Mouse (Mus musculus) layer of hippocampus, postnatal 36 days (tissue): ENCODE results near the gene Stk38. TPM values are rescaled to one million over a fixed set of nuclear protein-coding genes. Genes with fewer than 3 reads are reported as not detected.
"Not testable (repeated sequence)": the region's sequence is repeated elsewhere in the genome, so short reads cannot be mapped to it uniquely, and the experiment has no call there.

Source experiments
- DNase-seq, 2 experiments: peaks; one replicate each; pipeline ENCODE4 v3.0.0; 2022
- total RNA-seq, 2 experiments: library from RNA; stranded (reverse); gene quantifications; 2 replicates each; pipeline ENCODE4 v1.2.3; 2021

The Stk38 gene
- total RNA-seq, 2 experiments from 2014 or later = 51.7 to 55.6 TPM

DNA sequence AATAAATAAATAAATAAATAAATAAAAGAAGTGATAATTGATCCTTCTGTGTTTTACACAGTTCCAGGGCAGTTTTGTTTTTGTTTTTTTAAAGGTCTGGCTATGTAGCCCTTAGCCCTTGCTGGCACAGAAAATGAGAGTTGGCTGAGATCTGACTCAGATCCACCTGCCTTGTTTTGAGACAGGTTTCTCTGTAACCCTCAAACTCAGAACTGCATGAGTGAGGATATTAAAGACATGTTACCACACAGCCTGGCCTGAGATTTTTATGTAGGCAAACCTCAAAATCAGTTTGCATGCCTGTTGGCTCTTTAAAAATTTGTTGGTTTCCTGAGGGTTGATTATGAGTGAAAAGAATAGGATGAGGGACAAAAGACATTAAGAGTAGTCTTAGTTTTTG is 27.7 kb upstream of the Stk38 start:
- DNase-seq = no peak

DNA sequence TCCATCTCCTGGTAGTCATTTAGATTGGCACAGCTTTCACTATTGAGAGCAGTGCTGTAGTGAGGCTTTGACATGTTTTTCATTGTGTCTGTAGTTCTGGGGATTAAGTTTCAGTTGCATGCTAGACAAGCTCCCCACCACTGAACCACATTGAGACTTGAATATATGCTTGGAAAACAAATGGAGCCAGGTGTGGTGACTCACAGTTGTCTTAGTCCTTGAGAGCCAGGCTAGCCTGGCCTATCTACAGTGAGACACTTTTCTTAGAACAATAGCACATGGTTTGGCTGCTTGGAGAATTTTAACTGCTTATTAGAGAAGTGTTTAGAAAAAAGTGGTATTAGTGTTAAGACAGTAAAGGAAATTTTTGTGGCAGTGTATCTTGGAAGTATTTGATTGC is 26.5 kb upstream of the Stk38 start:
- DNase-seq = no peak

DNA sequence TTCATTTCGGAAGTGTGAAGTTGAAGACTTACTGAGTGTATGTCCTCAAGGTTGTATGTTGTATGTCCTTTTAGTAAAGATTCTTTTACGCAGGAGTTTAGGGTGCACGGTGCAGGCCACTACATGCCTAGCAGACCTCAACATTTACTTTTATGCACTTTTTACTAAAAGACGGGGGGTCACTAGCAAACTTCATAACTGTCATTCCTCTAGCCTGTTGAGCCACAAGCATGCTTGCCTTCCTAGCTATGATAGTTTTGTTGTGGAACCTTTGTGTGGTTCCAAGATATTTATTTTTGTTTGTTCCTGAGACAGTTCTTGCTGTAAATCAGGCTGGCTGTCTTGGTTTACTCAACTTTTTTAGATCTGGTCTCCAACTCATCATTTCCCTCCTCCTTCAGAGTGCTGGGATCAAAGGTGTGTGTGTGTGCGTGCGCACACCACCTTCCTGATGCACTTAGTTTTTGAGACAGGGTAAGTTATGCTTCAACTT is 25.8 kb upstream of the Stk38 start:
- no peak for DNase-seq

DNA sequence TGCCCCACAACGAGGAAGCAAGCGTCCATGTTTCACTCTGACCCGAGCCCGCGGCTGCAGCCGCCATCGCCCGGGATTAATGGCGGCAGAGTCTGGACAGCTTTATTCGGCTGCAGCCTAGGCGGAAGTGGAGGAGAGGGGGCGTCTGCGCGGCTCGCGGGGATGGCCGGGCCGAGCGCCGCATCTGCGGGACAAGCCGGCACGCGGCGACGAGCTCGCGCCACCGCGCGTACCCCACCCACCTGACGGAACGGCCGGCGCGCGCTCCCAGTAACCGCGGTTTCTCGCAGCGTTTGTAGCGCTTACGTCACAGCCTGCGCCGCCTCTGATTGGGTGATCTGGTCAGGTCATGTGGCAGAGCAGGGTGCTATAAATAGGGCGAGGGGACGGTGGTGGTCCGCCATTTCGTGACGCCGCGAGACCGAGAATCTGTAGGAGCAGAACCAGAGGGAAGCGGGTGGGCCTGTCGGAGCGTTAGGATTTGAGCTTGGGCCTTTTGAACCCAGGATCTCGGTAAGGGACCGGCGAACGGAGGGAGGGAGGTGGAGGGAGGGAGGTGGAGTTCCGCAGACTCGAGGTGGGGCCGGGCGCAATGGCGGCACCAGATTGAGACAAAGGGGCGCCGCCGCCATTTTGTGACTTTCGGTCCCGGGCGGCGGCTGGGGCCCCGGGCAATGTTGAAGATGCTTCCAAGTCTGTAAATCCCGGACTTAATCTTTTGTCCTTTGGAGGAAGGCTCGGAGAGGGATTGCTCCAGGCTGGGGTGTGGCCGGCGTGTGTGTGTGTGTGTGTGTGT is 24.7 kb upstream of the Stk38 start, which contains the start of gene Srsf3:
Gene Srsf3 (plus strand): TSS at position 355 of the 796 bp plus-strand sequence.
- peak; percentile 97 to 98 for DNase-seq

DNA sequence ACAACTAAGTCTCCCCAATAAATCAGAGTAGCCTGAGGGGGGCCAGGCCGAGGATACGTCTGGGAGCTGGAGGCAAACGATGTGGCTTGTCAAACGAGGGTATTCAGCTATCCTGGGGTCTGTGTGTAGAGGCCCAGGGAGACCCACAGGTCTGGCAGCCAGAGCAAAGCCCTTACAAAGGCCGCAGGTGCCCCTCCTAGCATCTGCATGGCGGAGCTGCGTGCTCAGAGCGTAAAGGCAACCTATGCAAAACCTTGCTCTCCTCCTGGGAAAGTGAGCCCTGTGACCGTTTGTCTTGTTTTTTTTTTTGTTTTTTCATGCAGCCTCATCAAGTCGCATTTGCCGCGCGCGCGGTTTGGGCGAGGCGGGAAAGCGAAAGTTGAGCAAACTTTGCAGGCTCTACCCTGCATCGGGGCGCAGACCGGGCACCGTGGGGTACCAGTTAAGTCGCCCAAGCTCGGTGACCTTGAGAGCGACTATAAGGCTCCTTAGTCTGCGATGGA is 24.0 kb upstream of the Stk38 start:
- DNase-seq = peak in 1 of 2 experiments; percentile 35

DNA sequence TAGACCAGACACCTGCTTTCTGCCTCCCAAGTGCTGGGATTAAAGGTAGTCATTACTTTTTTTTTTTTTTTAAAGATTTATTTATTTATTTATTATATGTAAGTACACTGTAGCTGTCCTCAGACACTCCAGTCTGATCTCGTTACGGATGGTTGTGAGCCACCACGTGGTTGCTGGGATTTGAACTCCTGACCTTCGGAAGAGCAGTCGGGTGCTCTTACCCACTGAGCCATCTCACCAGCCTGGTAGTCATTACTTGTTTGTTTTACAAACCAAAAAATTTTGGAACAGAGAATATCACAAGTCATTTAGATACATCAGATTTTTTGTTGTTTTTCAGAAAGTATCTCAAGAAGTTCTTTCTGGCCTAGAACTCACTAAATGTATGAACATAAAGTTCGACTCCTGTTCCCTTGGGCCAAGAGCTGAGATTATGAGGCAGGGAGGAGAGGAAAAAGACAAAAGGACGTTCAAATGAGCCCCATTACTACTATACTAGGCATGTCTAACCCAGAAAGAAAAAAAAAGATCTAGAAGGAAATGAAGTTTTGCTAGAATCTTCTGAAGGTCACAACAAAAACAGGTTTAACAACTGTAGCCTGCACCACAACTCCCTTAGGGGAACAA is 23.4 kb upstream of the Stk38 start:
- DNase-seq = not testable (repeated sequence)

DNA sequence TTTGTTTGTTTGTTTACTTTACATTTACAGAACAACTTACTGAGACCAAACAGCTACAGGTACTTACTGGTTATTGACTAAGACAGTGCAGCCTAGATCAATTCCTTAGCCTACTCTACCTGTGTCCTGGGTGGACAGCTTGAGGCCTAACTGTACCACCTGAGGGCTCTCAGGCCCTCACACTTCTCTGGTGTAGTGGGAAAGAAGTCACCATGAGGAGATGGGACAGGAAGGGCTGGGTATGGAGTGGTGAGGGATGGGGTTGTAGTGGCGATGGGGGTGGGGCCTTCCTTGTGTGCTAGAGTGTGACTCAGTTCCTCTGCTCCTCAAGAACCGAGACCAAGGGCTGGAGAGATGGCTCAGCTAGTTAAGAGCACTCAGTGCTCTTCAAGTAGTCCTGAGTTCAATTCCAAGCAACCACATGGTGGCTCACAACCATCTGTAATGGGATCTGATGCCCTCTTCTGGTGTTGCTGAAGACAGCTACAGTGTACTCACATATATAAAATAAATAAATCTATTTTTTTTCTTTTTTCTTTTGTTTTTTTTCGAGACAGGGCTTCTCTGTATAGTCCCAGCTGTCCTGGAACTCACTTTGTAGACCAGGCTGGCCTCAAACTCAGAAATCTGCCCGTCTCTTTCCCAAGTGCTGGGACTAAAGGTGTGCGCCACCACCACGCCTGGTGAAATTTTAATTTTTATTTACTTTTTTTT is 22.7 kb upstream of the Stk38 start:
- DNase-seq = no peak

DNA sequence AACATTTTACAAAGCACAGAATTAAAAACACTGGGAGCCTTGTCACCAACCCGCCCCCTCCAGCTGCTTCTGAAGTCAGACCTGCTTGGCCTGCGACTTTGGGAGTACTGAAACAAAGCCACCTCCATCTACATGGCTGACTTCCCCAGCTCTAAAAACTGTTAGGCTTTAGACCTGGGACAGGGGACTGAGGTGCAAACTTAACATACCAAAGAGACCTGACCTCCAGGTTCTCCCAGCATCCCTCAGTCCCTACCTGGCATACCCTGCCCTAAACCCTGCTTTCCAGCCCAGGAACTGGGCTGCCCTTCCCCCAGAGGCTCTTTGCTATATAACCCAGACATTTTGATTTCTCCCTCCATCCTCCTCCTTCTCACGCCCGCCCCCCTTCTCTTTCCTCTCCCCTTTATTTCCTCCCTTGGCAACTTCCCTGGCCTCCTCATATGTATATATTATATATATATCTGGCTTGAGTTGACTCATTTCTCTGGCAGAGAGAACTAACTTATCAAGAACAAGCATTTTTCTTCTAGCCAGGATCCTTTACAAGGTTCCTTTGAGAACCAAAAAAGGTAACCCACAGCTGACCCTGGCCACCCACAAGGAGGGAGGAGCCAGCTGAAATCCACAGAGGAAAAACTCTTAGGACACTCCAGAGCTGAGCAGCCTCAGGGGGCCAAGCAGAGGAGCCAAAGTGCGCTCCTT is 19.0 kb upstream of the Stk38 start:
- no peak for DNase-seq

DNA sequence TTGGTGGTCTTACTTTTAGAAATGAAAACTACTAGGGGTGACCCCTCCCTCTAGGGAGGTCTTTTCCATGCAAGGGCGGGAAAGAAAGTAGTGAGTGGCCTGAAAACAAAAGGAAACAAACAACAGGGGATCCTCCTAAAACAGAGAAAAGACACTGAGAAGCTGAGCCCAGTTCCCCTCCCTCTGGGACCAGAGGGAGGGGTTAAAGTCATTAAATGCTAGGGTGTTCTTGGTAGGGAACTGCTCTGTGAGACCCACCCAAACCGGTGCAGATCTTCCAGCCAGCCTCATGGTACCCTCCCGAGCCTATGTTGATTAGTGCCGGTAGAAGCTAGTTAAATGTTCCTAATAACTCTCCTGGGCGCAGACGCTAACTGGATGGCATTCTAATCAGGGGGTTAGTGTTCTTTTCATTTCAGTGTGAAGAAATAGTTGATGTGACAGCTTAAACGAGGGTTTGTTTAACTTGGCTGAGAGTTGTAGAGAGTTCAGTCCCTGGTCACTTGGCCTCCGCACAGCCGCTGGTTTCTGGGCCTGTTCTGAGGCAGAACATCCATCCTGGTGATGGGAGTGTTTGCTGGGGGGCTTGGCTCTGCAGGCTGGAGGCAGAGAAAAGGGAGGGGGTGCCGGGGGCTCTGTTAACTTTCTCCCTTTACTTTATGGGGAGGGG is 17.2 kb upstream of the Stk38 start:
- DNase-seq = no peak

DNA sequence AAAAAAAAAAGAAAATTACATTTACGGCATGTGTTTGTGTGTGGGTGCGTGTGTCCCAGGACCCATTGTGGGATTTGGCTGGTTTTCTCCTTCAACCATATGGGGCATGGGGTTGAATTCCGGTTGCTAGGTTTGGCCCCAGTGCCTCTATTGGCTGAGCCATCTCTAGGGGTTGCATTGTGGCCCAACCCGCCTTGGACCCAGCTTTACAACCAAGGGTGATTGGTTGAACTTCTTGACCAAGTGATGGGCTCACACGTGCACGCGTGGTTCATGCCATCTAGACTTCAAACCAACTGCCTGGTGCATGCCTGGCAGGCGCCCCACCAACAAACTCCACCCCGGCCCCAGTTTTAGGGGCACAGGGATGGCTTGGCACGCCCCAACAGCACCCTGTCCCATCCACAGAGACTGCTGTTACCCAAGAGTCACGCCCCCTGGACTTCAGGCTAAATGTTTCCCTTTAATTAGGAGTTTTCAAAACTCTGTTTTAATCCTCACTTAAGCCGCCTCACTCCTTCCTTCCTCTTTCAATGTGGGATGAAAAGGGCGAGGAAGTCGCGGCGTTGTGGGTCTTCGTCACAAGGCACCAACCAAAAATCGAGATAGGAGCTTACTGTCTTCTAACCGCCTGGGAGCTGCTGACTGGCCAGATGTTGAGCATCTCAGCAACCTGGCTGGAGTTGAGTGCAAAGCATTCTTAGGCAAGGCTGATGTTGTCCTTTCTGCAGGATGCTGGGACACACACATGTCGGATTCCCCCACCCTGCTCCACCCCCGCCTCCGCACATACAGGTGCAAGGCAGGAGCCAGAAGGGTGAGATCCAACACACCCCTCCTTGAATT is 16.5 kb upstream of the Stk38 start:
- no peak for DNase-seq

DNA sequence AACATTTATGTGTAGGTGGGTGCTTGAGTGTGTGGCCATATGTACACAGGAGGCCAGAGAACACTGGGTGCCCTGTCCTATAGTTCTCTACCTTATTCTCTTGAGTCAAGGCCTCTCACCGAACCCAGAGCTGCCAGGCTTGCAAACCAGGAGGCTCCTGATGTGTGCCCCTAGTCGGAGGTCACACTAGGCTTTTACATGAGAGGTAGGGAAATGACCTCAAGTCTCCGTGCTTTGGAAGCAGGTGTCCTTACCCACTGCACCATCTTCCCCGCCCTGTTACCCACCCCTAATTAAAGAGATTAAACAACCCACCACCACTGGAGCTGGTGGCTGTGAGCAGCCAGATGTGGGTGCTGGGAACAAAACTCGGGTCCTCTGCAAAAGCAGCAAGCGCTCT is 15.6 kb upstream of the Stk38 start:
- DNase-seq = no peak

DNA sequence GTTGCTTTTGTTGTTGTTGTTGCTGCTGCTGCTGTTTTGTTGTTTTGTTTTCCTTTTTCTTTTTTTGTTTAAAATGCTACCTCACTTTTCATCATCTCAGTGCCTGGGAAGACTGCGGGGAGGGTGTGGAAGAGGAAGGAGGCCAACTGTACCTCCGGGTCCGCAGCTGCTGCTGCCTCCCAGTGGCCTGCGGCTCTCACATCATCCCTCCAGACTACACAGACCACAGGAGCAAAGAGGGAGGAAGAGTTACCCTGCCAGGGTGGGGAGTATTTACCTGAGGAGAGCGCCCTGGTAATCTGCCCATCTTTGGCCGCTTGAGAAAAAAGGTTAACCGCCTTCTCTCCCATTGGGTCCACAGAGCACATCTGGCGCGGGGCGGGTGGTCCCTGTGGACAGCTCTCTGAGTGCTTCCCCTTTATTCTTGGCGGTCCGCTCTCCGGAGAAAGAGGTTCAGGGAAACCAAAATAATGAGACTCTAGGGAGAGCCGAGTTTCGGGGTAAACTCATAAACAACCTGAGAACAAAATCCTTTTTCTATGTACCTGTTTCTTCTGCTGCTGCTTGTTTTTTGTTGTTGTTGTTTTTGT is 14.5 kb upstream of the Stk38 start:
- DNase-seq = no peak

DNA sequence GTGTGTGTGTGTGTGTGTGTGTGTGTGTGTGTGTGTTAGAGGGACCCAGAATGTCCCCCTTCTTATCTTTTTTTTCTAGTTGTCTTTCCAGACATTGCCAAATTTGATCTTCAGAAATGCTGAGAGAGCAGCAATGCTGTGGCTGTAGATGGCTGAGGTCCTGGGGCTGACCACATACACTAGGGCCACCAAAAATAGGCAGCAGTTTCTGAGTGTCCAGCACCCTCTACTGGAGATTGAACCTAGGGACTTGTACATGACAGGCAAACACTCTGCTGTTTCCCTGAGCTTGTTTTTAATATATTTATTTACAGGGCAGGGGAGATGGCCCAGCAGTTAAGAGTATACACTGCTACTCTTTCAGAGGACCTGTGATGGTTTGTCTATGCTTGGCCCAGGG is 12.6 kb upstream of the Stk38 start:
- DNase-seq = no peak

DNA sequence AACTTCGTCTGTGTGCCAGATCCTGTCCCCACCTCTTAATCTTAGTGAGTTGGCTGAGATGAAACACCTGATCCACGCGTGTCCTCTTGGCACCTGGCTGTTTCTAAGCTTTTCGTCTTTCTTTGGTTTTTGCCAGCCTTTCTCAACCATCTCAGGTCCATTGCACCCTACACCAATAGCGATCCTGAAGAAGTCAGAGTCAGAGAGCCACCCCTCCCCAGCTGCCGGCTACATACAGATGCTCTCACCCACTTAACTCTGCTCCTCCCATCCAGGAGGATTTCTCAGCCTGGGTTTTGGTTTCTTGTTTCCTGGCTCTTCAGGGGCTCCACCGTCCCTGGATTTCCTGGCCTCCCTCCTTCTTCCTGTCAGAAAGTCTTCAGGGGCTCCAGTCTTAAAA is 11.6 kb upstream of the Stk38 start:
- DNase-seq = no peak

DNA sequence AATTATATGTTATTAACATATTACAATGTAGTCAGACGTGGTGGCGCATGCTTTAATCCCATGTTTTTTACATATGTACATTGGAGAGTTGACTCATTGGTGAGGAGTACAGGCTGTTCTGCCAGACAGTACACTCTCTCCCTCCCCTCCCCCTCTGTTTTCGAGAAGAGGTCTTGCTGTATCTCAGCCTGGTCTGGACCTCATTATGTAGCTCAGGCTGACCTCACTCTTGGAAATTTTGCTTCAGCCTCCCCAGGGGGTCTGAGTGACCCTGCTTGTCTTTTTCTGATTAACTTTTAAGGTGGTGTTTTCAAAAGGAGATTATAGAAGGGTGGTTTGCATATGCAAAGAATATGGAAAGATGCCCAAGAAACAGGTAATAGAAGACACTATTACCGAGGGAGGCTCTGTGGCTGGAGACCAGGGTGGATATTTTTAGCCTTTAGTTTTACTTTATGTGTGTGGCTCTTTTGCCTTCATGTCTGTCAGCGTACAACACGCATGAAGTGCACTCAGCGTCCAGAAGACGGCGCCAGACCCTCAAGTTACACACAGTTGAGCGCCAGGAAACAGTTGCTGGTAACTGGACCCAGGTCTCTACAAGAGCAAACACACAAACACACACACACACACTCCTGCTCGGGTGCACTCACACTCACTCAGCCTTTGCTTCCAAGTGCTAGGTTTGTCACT is 10.6 kb upstream of the Stk38 start:
- no peak for DNase-seq

DNA sequence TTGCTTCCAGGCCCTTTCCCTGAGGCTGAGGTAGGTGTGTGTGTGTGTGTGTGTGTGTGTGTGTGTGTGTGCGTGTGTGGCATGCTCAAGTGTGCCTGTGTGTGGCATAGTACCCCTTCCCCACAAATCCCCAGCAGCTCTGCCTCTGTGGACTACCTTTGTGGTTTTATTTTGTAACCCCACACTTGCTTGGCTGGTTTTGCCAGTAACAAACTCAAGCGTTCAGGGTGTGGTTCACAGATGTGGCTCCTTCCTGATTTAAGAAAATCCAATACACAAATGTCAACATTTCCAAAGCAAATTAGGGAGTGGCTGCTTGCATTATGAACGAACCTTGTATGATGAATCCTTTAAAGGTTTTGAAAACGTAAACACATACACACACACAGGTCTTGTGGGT is 8.9 kb upstream of the Stk38 start:
- no peak for DNase-seq

DNA sequence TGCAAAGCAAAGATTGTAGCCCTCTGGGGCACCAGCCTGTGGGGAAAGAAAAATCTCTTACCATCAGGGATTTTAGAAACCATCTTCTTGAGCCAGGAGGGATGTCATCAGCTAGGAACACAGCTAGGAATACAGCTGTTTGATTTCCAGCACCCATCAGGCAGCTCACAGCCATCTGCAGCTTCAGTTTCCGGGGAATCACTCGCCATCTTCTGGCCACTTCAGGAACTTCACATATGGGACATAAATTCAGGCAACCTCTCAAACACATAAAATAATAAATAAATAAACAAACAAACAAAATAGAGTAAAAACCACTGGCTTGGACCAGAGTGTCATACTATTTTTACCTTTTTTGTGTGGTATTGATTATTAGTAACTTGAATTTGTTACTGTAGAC is 7.8 kb upstream of the Stk38 start:
- no peak for DNase-seq

DNA sequence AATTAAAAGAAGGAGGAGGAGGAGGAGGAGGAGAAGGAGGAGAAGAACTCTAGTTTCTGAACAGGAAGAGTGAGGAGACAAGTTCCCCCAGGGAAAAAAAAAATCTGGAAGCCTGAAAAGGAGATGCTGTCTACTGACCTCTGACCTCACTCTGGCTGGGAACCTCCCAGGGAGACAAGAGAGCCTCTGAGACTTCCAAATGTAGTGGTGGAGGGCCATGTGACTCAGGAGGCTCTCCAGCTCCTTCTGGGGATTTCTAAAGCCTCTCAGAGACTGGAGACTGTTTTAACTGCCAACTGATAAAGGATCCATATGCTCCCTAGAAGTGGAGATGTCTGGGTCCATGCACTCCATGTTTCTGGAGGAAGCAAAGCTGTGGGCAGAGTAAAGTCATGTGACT is 6.4 kb upstream of the Stk38 start:
- DNase-seq = no peak

DNA sequence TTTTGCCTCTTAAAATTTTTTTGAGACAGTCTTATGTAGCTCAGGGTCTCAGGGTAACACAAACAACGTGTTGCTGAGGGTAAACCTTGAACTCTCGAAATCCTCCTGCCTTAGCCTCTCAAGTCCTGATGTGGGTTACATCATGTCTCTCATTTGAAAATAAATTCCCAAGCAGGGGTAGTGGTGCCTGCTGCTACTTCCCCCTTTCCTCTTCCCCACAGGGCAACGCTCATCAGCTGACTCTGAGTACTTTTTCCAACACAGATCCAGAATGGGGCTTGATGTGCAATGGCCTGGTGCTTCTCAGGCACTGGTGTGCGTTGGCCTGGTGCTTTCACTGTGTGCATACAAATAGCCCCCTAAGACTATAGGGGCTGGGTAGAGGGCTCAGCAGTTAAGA is 1.4 kb upstream of the Stk38 start:
- no peak for DNase-seq

DNA sequence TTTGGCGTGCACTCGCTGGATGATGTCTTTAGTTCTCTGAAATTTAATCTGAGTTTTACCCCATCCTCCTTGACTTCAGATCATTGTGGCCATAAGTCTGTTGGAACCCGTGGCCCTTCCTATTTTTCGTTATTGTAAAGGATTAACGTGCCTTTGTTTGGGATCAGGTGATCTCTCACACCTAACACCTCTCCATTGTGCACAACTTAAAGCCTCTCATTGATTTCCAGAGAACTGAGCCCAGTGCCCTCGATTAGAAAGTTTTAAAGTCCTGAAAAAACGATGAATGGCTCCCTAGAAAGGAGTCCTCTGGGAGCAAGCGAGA is 493 bp upstream of the Stk38 start:
- no peak for DNase-seq
